Mouse (Mus musculus) stomach, postnatal 0 days (tissue): Measurements from ENCODE around the gene Eif4g2. TPM values are rescaled to one million over a fixed set of nuclear protein-coding genes. Genes with fewer than 3 reads are reported as not detected.
A peak's percentile ranks its signal among the peaks of the same experiment; 100 is the strongest.

Experiments used
- ATAC-seq: fragments of 200-750 bp; cut with Nextera tagmentation; 2 replicates; pipeline ENCODE4 v1.8.0; 2017; ENCODE audit not compliant: low FRiP score, low TSS enrichment
- DNase-seq: peaks from one replicate; pipeline ENCODE4 v3.0.0-alpha.2; 2016; ENCODE audit warnings: low spot score
- H3K27ac ChIP-seq: fragments of 300-500 bp; sonication (generic); replicated peaks from 2 replicates; pipeline ENCODE4 v1.5.1; 2014; ENCODE audit warnings: mild to moderate bottlenecking, control low read depth
- H3K27me3 ChIP-seq: fragments of 300-500 bp; sonication (generic); 2 replicates; pipeline ENCODE4 v1.6.1; 2014; ENCODE audit warnings: low read length; ENCODE audit not compliant: control insufficient read depth, insufficient read depth
- H3K36me3 ChIP-seq: fragments of 300-500 bp; sonication (generic); 2 replicates; pipeline ENCODE4 v1.6.1; 2014; ENCODE audit warnings: low read length, mixed read lengths; ENCODE audit not compliant: control insufficient read depth, insufficient read depth
- H3K4me1 ChIP-seq: fragments of 300-500 bp; sonication (generic); replicated peaks from 2 replicates; pipeline ENCODE4 v1.6.1; 2014; ENCODE audit warnings: antibody characterized with exemption; ENCODE audit not compliant: control insufficient read depth, insufficient read depth
- H3K4me2 ChIP-seq: fragments of 300-500 bp; sonication (generic); replicated peaks from 2 replicates; pipeline ENCODE4 v1.6.1; 2014; ENCODE audit warnings: low read depth, mild to moderate bottlenecking, control low read depth, moderate library complexity
- H3K4me3 ChIP-seq: fragments of 300-500 bp; sonication (generic); 2 replicates; pipeline ENCODE4 v1.5.1; 2014; ENCODE audit warnings: low read depth, low read length, control low read depth
- H3K9ac ChIP-seq: fragments of 300-500 bp; sonication (generic); 2 replicates; pipeline ENCODE4 v1.6.1; 2014; ENCODE audit warnings: mild to moderate bottlenecking, low read length, control low read depth, mixed read lengths
- H3K9me3 ChIP-seq: fragments of 300-500 bp; sonication (generic); 2 replicates; pipeline ENCODE4 v1.6.1; 2016; ENCODE audit warnings: low read length; ENCODE audit not compliant: control insufficient read depth
- CTCF ChIP-seq: IDR thresholded peaks from 2 replicates; pipeline ENCODE4 v1.5.1; 2016; ENCODE audit warnings: antibody characterized with exemption, low read depth, mild to moderate bottlenecking, moderate library complexity
- EP300 ChIP-seq: optimal IDR thresholded peaks from 2 replicates; pipeline ENCODE3; 2016; ENCODE audit warnings: antibody characterized with exemption
- WGBS: fragments of 180-500 bp; shearing (Covaris S2); extraction: QIAGEN DNeasy Blood & Tissue Kit; methylation state at CpG from one replicate; pipeline ENCODE4 v1.1.7; 2014; 5-methylcytosine and 5-hydroxymethylcytosine counted together
- polyA plus RNA-seq: library from polyadenylated mRNA; unstranded; fragments of >200 nt; fragmentation: Nextera tagmentation; extraction: Ambion mirVana; gene quantifications from 2 replicates; pipeline ENCODE4 v1.2.1, GENCODE M21; 2015

Eif4g2 gene
- polyA plus RNA-seq, 1 experiment from 2014 or later, result 295 TPM

GRCm38 (mm10) chr7:111078271-111078670 is 4.6 kb downstream of the Eif4g2 start:
- Histone ChIP-seq H3K27me3 (no peaks in the 10 kb centered on the region), H3K36me3 (peaks cover 42% of the 10 kb centered on the region), H3K4me2 (no peak overlapping the region), H3K9ac (no peak overlapping the region), H3K9me3 (no peaks in the 10 kb centered on the region), H3K4me3 (no peak overlapping the region), H3K4me1 (0 out of 2 replicates have a peak, but pooled peaks cover 3% of the 10 kb centered on the region), H3K27ac (no peak overlapping the region)
- 93% methylated on average over 4 of the region's 4 CpGs for WGBS
- DNase-seq (no peak), ATAC-seq (no peak)
- TF ChIP-seq EP300, result no peak
- no peak for TF ChIP-seq CTCF

DNA sequence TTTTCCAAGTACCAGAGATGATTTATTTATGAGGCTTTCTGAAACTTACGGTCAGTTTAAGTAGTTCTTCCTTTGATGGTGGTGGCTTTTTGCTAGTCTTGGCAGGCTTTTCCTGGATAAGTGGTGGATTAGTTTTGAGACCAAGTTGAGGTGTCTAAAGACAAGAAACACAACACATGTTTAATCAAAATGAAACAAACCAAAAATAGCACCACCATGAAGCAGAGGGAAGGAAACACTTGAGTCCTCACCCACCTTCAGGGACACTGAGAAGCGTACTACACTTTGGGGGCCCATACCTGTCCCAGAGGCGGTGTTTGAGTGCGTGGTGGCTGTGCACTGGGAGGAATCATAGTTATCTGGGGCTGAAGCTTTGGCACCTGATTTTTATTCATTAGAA is 7.5 kb downstream of the Eif4g2 start:
- 72% methylated on average over 4 of the region's 4 CpGs for WGBS
- no peak for ATAC-seq
- DNase-seq, result no peak
- H3K4me1 ChIP-seq, result 0 out of 2 replicates have a peak, but pooled peaks cover under 1% of the 10 kb centered on the region
- H3K4me2 ChIP-seq, result no peak overlapping the region
- H3K9ac ChIP-seq, result no peak overlapping the region
- no peaks in the 10 kb centered on the region for H3K9me3 ChIP-seq
- no peak overlapping the region for H3K27ac ChIP-seq
- TF ChIP-seq EP300, result no peak
- no peak for TF ChIP-seq CTCF
- no peaks in the 10 kb centered on the region for H3K27me3 ChIP-seq
- no peak overlapping the region for H3K4me3 ChIP-seq
- peaks cover 51% of the 10 kb centered on the region for H3K36me3 ChIP-seq

DNA sequence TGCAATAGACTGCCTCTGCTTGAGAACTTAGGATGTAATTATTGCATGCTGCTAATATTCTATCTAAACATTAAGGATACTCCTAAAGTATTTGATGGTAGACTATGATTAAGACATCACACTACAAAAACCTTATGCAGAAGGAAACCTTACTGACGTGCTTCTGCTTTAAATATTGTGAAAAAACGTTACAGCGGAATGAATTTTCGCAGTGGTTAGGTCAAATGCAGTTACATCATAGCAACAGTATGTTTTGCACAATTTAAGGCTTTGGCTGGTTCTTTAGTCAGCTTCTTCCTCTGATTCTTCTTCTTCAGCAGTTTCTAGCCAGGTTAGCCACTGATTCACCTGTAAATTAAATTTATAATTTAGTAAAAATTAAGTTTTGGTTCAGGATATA is 10.4 kb downstream of the Eif4g2 start:
- no peak overlapping the region for H3K4me3 ChIP-seq
- DNase-seq, result no peak
- WGBS, result 88% methylated on average over 4 of the region's 4 CpGs
- no peaks in the 10 kb centered on the region; the same call in 1 of the 2 replicates for H3K9me3 ChIP-seq
- no peak overlapping the region for H3K4me2 ChIP-seq
- peaks cover 51% of the 10 kb centered on the region for H3K36me3 ChIP-seq
- no peaks in the 10 kb centered on the region for H3K27me3 ChIP-seq
- ATAC-seq, result no peak
- no peak overlapping the region for H3K27ac ChIP-seq
- no peak for TF ChIP-seq EP300
- no peak for TF ChIP-seq CTCF
- H3K4me1 ChIP-seq, result no peaks in the 10 kb centered on the region
- H3K9ac ChIP-seq, result no peak overlapping the region

DNA sequence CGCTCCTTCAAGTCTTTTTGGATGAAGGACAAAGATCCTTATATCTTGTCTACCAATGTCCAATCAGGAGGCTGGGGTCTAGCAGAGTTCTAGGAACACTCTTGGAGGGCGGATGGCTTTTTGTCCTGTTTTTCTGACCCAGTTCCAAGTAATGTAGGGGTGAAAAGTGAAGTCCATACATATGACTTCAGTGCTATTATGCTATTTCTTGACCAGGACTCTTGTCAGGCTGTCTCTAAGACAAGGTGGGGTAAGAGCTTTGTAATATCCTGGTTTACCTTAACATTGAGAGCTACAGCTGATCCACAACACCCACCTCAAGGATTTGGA is 12.7 kb downstream of the Eif4g2 start:
- no peak overlapping the region for H3K4me2 ChIP-seq
- no peak overlapping the region for H3K27ac ChIP-seq
- 95% methylated on average over 2 of the region's 2 CpGs for WGBS
- H3K4me1 ChIP-seq, result no peaks in the 10 kb centered on the region
- no peaks in the 10 kb centered on the region; the same call in 1 of the 2 replicates for H3K9me3 ChIP-seq
- H3K36me3 ChIP-seq, result peaks cover 40% of the 10 kb centered on the region
- no peaks in the 10 kb centered on the region for H3K27me3 ChIP-seq
- no peak overlapping the region for H3K4me3 ChIP-seq
- H3K9ac ChIP-seq, result no peak overlapping the region
- ATAC-seq (peak; percentile 45), DNase-seq (no peak)
- no peak for TF ChIP-seq EP300
- TF ChIP-seq CTCF, result no peak

GRCm38 (mm10) chr7:111069439-111070166 is 13.2 kb downstream of the Eif4g2 start:
- WGBS, result 90% methylated on average over 7 of the region's 7 CpGs

DNA sequence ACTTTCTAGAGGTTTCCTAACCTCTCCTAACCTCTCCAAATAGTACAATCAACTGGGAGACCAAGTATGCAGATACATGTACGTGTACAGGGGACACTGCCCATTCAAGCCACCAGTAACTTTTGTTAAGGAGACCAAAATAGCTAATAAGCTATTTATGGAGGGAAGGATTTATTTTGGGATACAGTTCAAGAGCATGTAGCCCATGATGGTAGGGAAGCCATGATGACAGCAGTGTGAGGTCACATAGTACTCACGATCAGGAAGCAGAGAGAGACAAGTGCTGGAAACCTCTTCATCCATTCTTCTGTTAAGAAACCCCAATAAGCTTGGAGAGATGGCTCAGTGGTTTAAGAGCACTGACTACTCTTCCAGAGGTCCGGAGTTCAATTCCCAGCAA is 14.6 kb downstream of the Eif4g2 start:
- Histone ChIP-seq H3K4me3 (no peak overlapping the region), H3K27me3 (no peaks in the 10 kb centered on the region), H3K4me2 (no peak overlapping the region), H3K27ac (no peak overlapping the region), H3K36me3 (peaks cover 27% of the 10 kb centered on the region), H3K9ac (no peak overlapping the region), H3K9me3 (no peaks in the 10 kb centered on the region; the same call in 1 of the 2 replicates), H3K4me1 (no peaks in the 10 kb centered on the region)
- DNase-seq (no peak), ATAC-seq (0 out of 2 replicates have a peak, but pooled peaks have one; percentile 30)
- TF ChIP-seq CTCF, result no peak
- no peak for TF ChIP-seq EP300
- 93% methylated on average over 3 of the region's 3 CpGs for WGBS

More at GRCm38 (mm10) chr7:111069439-111070166, 13.2 kb downstream of the Eif4g2 start:
- H3K4me3 ChIP-seq, result no peak overlapping the region
- no peaks in the 10 kb centered on the region for H3K4me1 ChIP-seq
- no peak for TF ChIP-seq CTCF
- no peak for TF ChIP-seq EP300
- no peak overlapping the region for H3K4me2 ChIP-seq
- no peak overlapping the region for H3K9ac ChIP-seq
- no peak for DNase-seq
- H3K27me3 ChIP-seq, result no peaks in the 10 kb centered on the region
- peaks cover 34% of the 10 kb centered on the region for H3K36me3 ChIP-seq
- H3K27ac ChIP-seq, result no peak overlapping the region
- peak; percentile 41 for ATAC-seq
- no peaks in the 10 kb centered on the region; the same call in 1 of the 2 replicates for H3K9me3 ChIP-seq
